Comparison of ENCODE assay signal across 10 mouse cellular contexts in genomic region chr3:51075219-51075920, GRCm38 (mm10).
A peak's percentile ranks its signal among the peaks of the same experiment; 100 is the strongest.
DNase-seq lines count a peak whose midpoint lies in the region; ATAC-seq lines count a peak whose summit lies in the region.
"Had no signal": no experiment of that assay in that cellular context is flagged by ENCODE, and none has a peak within 500 bp of the region (broad histone marks: within the 10 kb centered on the region; RNA-seq: fewer than 3 reads in every experiment).

No protein-coding gene starts in this region.

- no peaks in the 10 kb centered on the region for H3K36me3 ChIP-seq in midbrain, embryonic 10.5 days
- H3K36me3 ChIP-seq in midbrain, embryonic 11.5 days (ENCODE audit: control insufficient read depth, insufficient read depth, low read length), result no peaks in the 10 kb centered on the region
- H3K36me3 ChIP-seq in stomach, embryonic 16.5 days (ENCODE audit: control insufficient read depth, insufficient read depth, low read length), result no peaks in the 10 kb centered on the region
- H3K36me3 ChIP-seq: heart, embryonic 15.5 days had no signal

- no peak overlapping the region for H3K4me2 ChIP-seq in midbrain, embryonic 11.5 days
- no peak overlapping the region for H3K4me2 ChIP-seq in stomach, embryonic 16.5 days (ENCODE audit: low read depth, low read length)
- H3K4me2 ChIP-seq: heart, embryonic 15.5 days had no signal

- 85% methylated on average over 10 of the region's 10 CpGs for WGBS in midbrain, embryonic 10.5 days
- 87% methylated on average over 10 of the region's 10 CpGs for WGBS in midbrain, embryonic 11.5 days
- 57% methylated on average over 10 of the region's 10 CpGs for WGBS in stomach, embryonic 16.5 days

- ATAC-seq in midbrain, embryonic 11.5 days (ENCODE audit: low FRiP score), result no peak
- ATAC-seq in stomach, embryonic 16.5 days (ENCODE audit: insufficient read depth, low FRiP score), result peak; percentile 45
- ATAC-seq in megakaryocyte, adult 5-6 weeks (ENCODE audit: poor library complexity, severe bottlenecking), result no peak

- DNase-seq in adrenal gland, adult (ENCODE audit: inconsistent age in 2 of 2, low spot score in 1 of 2), result peak; percentile 14 to 77
- DNase-seq in adrenal gland, postnatal 4 days (ENCODE audit: low spot score in 2 of 2), result no peak
- no peak for DNase-seq in midbrain, embryonic 10.5 days (ENCODE audit: low spot score)
- no peak for DNase-seq in midbrain, embryonic 11.5 days (ENCODE audit: low spot score, missing footprints)
- peak; percentile 60 to 61 for DNase-seq in heart, postnatal 10 days
- DNase-seq in embryo, embryonic 9.5 days (ENCODE audit: extremely low spot score), result no peak
- DNase-seq: spleen, adult 18-20 months had no signal

- no peaks in the 10 kb centered on the region for H3K27me3 ChIP-seq in midbrain, embryonic 10.5 days (ENCODE audit: low read depth, poor library complexity, severe bottlenecking)
- no peaks in the 10 kb centered on the region for H3K27me3 ChIP-seq in midbrain, embryonic 11.5 days (ENCODE audit: control insufficient read depth, insufficient read depth, low read length)
- no peaks in the 10 kb centered on the region for H3K27me3 ChIP-seq in stomach, embryonic 16.5 days (ENCODE audit: control insufficient read depth, insufficient read depth, low read length)
- H3K27me3 ChIP-seq: heart, embryonic 15.5 days had no signal

- no peak overlapping the region for H3K4me3 ChIP-seq in midbrain, embryonic 10.5 days
- H3K4me3 ChIP-seq in midbrain, embryonic 11.5 days (ENCODE audit: low read depth, low read length), result no peak overlapping the region
- no peak overlapping the region for H3K4me3 ChIP-seq in stomach, embryonic 16.5 days (replicated peaks; ENCODE audit: low read length)
- H3K4me3 ChIP-seq: heart, embryonic 15.5 days had no signal

- H3K9me3 ChIP-seq in midbrain, embryonic 10.5 days (replicated peaks), result no peaks in the 10 kb centered on the region
- H3K9me3 ChIP-seq in midbrain, embryonic 11.5 days (ENCODE audit: control insufficient read depth, low read length), result no peaks in the 10 kb centered on the region
- H3K9me3 ChIP-seq in stomach, embryonic 16.5 days (replicated peaks; ENCODE audit: control insufficient read depth, low read length), result no peaks in the 10 kb centered on the region
- H3K9me3 ChIP-seq: heart, embryonic 15.5 days had no signal

- peaks cover 18% of the 10 kb centered on the region for H3K4me1 ChIP-seq in midbrain, embryonic 10.5 days
- H3K4me1 ChIP-seq in midbrain, embryonic 11.5 days (ENCODE audit: control insufficient read depth, insufficient read depth, low read length), result no peaks in the 10 kb centered on the region
- peaks cover 23% of the 10 kb centered on the region for H3K4me1 ChIP-seq in stomach, embryonic 16.5 days (ENCODE audit: control insufficient read depth, insufficient read depth, low read length)

- H3K9ac ChIP-seq in midbrain, embryonic 11.5 days (ENCODE audit: low read length), result no peak overlapping the region
- H3K9ac ChIP-seq in stomach, embryonic 16.5 days (ENCODE audit: low read length), result no peak overlapping the region
- H3K9ac ChIP-seq: heart, embryonic 15.5 days had no signal

- 0 out of 2 replicates have a peak overlapping the region, but pooled peaks have one; percentile 28 for H3K27ac ChIP-seq in midbrain, embryonic 10.5 days (replicated peaks)
- H3K27ac ChIP-seq in midbrain, embryonic 11.5 days (ENCODE audit: low read depth, low read length), result no peak overlapping the region
- H3K27ac ChIP-seq in stomach, embryonic 16.5 days (ENCODE audit: low read length), result no peak overlapping the region
- H3K27ac ChIP-seq: heart, embryonic 15.5 days had no signal

- intact Hi-C loops in heart, postnatal 10 days (cut with DNase I), result loop anchor here (5.0 kb wide), 1 partner anchor 47 kb away; no protein-coding TSS in a partner anchor

Comparison
In these comparisons a context has a peak if more than half of its experiments do, and no peak if none do; other contexts are left out.
1. DNase-seq: peak in adrenal gland, adult (2 of 2) and heart, postnatal 10 days (2 of 2); none in adrenal gland, postnatal 4 days (0 of 2), midbrain, embryonic 10.5 days (single experiment), midbrain, embryonic 11.5 days (single experiment) and embryo, embryonic 9.5 days (single experiment).